Mouse (Mus musculus) embryonic facial prominence, embryonic 15.5 days (tissue): Measurements from ENCODE around the gene Ruvbl1. TPM values are rescaled to one million over a fixed set of nuclear protein-coding genes. Genes with fewer than 3 reads are reported as not detected.

Source experiments
- ATAC-seq: fragments of 200-750 bp; cut with Nextera tagmentation; 2 replicates; pipeline ENCODE4 v1.8.0; 2017; ENCODE audit warnings: low read depth, moderate TSS enrichment; ENCODE audit not compliant: insufficient number of reproducible peaks, low FRiP score, low TSS enrichment
- H3K27ac ChIP-seq: fragments of 300-500 bp; sonication (generic); replicated peaks from 2 replicates; pipeline ENCODE4 v1.5.1; 2015; ENCODE audit warnings: mild to moderate bottlenecking, inconsistent platforms
- H3K27me3 ChIP-seq: fragments of 300-500 bp; sonication (generic); 2 replicates; pipeline ENCODE4 v1.6.1; 2015; ENCODE audit warnings: inconsistent platforms
- H3K36me3 ChIP-seq: fragments of 300-500 bp; sonication (generic); 2 replicates; pipeline ENCODE4 v1.6.1; 2015; ENCODE audit warnings: mild to moderate bottlenecking, inconsistent platforms
- H3K4me1 ChIP-seq: fragments of 300-500 bp; sonication (generic); 2 replicates; pipeline ENCODE4 v1.6.1; 2015; ENCODE audit warnings: inconsistent platforms
- H3K4me2 ChIP-seq: fragments of 300-500 bp; sonication (generic); replicated peaks from 2 replicates; pipeline ENCODE4 v1.6.1; 2015; ENCODE audit warnings: mild to moderate bottlenecking, inconsistent platforms
- H3K4me3 ChIP-seq: fragments of 300-500 bp; sonication (generic); replicated peaks from 2 replicates; pipeline ENCODE4 v1.5.1; 2015; ENCODE audit warnings: mild to moderate bottlenecking, inconsistent platforms
- H3K9ac ChIP-seq: fragments of 300-500 bp; sonication (generic); 2 replicates; pipeline ENCODE4 v1.6.1; 2015; ENCODE audit warnings: inconsistent platforms
- H3K9me3 ChIP-seq: fragments of 300-500 bp; sonication (generic); replicated peaks from 2 replicates; pipeline ENCODE4 v1.6.1; 2016; ENCODE audit warnings: inconsistent platforms
- WGBS: fragments of 180-500 bp; shearing (Covaris S2); methylation state at CpG from one replicate; pipeline ENCODE4 v1.1.7; 2015; 5-methylcytosine and 5-hydroxymethylcytosine counted together
- polyA plus RNA-seq: library from polyadenylated mRNA; unstranded; fragments of >200 nt; fragmentation: Nextera tagmentation; extraction: Ambion mirVana; gene quantifications from 2 replicates; pipeline ENCODE4 v1.2.1, GENCODE M21; 2015

Ruvbl1 gene
- polyA plus RNA-seq, 1 experiment from 2014 or later: 131 TPM

GRCm38 (mm10) chr6:88499481-88500404 is 34.5 kb downstream of the Ruvbl1 start:
- peak overlapping the region; percentile 97 for H3K4me2 ChIP-seq
- peaks cover 56% of the 10 kb centered on the region for H3K36me3 ChIP-seq
- no peaks in the 10 kb centered on the region for H3K9me3 ChIP-seq
- peak; percentile 49; the same call in 1 of the 2 replicates for ATAC-seq
- WGBS: 4% methylated on average over 76 of the region's 76 CpGs
- H3K27ac ChIP-seq: no peak overlapping the region
- peak overlapping the region; percentile 55 for H3K4me3 ChIP-seq
- H3K27me3 ChIP-seq: no peaks in the 10 kb centered on the region; the same call in 1 of the 2 replicates
- H3K4me1 ChIP-seq: peaks cover 4% of the 10 kb centered on the region; the same call in 1 of the 2 replicates
- peak overlapping the region; percentile 39 for H3K9ac ChIP-seq

- Histone ChIP-seq H3K4me2 (peak overlapping the region; percentile 97), H3K9ac (peak overlapping the region; percentile 39; the same call in 1 of the 2 replicates), H3K36me3 (peaks cover 62% of the 10 kb centered on the region), H3K4me3 (peak overlapping the region; percentile 55), H3K27ac (no peak overlapping the region), H3K9me3 (no peaks in the 10 kb centered on the region), H3K4me1 (peaks cover 4% of the 10 kb centered on the region; the same call in 1 of the 2 replicates), H3K27me3 (no peaks in the 10 kb centered on the region; the same call in 1 of the 2 replicates)
- ATAC-seq: no peak
- 5% methylated on average over 3 of the region's 3 CpGs for WGBS
Observed at GRCm38 (mm10) chr6:88500405-88500767, 35.2 kb downstream of the Ruvbl1 start.

- Histone ChIP-seq H3K9me3 (no peaks in the 10 kb centered on the region), H3K36me3 (peaks cover 65% of the 10 kb centered on the region), H3K4me3 (no peak overlapping the region), H3K4me1 (peaks cover 4% of the 10 kb centered on the region; the same call in 1 of the 2 replicates), H3K4me2 (no peak overlapping the region), H3K27ac (no peak overlapping the region), H3K9ac (no peak overlapping the region), H3K27me3 (no peaks in the 10 kb centered on the region; the same call in 1 of the 2 replicates)
- no peak for ATAC-seq
- 70% methylated on average over 13 of the region's 13 CpGs for WGBS
Observed at GRCm38 (mm10) chr6:88502030-88502970, 37.1 kb downstream of the Ruvbl1 start.

GRCm38 (mm10) chr6:88503044-88503443 is 37.8 kb downstream of the Ruvbl1 start:
- H3K27ac ChIP-seq: no peak overlapping the region
- no peak overlapping the region for H3K4me3 ChIP-seq
- ATAC-seq: no peak
- WGBS: 90% methylated on average over 4 of the region's 4 CpGs
- no peaks in the 10 kb centered on the region; the same call in 1 of the 2 replicates for H3K27me3 ChIP-seq
- no peaks in the 10 kb centered on the region for H3K9me3 ChIP-seq
- H3K4me1 ChIP-seq: peaks cover 4% of the 10 kb centered on the region; the same call in 1 of the 2 replicates
- H3K9ac ChIP-seq: no peak overlapping the region
- peaks cover 65% of the 10 kb centered on the region for H3K36me3 ChIP-seq
- H3K4me2 ChIP-seq: no peak overlapping the region

GRCm38 (mm10) chr6:88513984-88514383 is 48.8 kb downstream of the Ruvbl1 start:
- ATAC-seq: no peak
- whole genome bisulfite sequencing: 93% methylated on average over 8 of the region's 8 CpGs

GRCm38 (mm10) chr6:88514546-88514945 is 49.3 kb downstream of the Ruvbl1 start:
- Histone ChIP-seq H3K9ac (no peak overlapping the region), H3K4me3 (no peak overlapping the region), H3K27ac (no peak overlapping the region), H3K4me2 (no peak overlapping the region), H3K9me3 (no peaks in the 10 kb centered on the region), H3K36me3 (peaks cover 66% of the 10 kb centered on the region), H3K27me3 (no peaks in the 10 kb centered on the region), H3K4me1 (peaks cover 13% of the 10 kb centered on the region)
- ATAC-seq: no peak
- WGBS: 92% methylated on average over 4 of the region's 4 CpGs

More at GRCm38 (mm10) chr6:88513984-88514383, 48.8 kb downstream of the Ruvbl1 start:
- Histone ChIP-seq H3K9me3 (no peaks in the 10 kb centered on the region), H3K4me3 (no peak overlapping the region), H3K27ac (no peak overlapping the region), H3K27me3 (no peaks in the 10 kb centered on the region), H3K4me2 (no peak overlapping the region), H3K9ac (no peak overlapping the region), H3K36me3 (peaks cover 69% of the 10 kb centered on the region), H3K4me1 (peaks cover 9% of the 10 kb centered on the region)

GRCm38 (mm10) chr6:88515971-88516370 is 50.8 kb downstream of the Ruvbl1 start:
- Histone ChIP-seq H3K4me2 (no peak overlapping the region), H3K4me1 (peaks cover 18% of the 10 kb centered on the region), H3K27me3 (no peaks in the 10 kb centered on the region), H3K4me3 (no peak overlapping the region), H3K36me3 (peaks cover 51% of the 10 kb centered on the region), H3K9ac (no peak overlapping the region), H3K9me3 (no peaks in the 10 kb centered on the region), H3K27ac (no peak overlapping the region)
- no peak for ATAC-seq
- WGBS: 90% methylated on average over 8 of the region's 8 CpGs

- Histone ChIP-seq H3K36me3 (peaks cover 44% of the 10 kb centered on the region), H3K27me3 (no peaks in the 10 kb centered on the region), H3K9me3 (no peaks in the 10 kb centered on the region), H3K4me2 (peak overlapping the region; percentile 83), H3K27ac (no peak overlapping the region), H3K9ac (peak overlapping the region; percentile 9; the same call in 1 of the 2 replicates), H3K4me3 (peak overlapping the region; percentile 72), H3K4me1 (peaks cover 18% of the 10 kb centered on the region)
- no peak for ATAC-seq
- WGBS: 61% methylated on average over 5 of the region's 5 CpGs
Observed at GRCm38 (mm10) chr6:88516667-88517066, 51.5 kb downstream of the Ruvbl1 start.

GRCm38 (mm10) chr6:88517701-88518403 is 52.6 kb downstream of the Ruvbl1 start:
- peak overlapping the region; percentile 88 for H3K27ac ChIP-seq
- no peaks in the 10 kb centered on the region for H3K27me3 ChIP-seq
- H3K4me3 ChIP-seq: peak overlapping the region; percentile 72
- H3K9ac ChIP-seq: peak overlapping the region; percentile 80
- H3K36me3 ChIP-seq: peaks cover 33% of the 10 kb centered on the region
- no peaks in the 10 kb centered on the region for H3K9me3 ChIP-seq
- H3K4me1 ChIP-seq: peaks cover 18% of the 10 kb centered on the region
- 8% methylated on average over 18 of the region's 18 CpGs for WGBS
- no peak for ATAC-seq
- peak overlapping the region; percentile 83 for H3K4me2 ChIP-seq

GRCm38 (mm10) chr6:88518404-88519263 is 53.4 kb downstream of the Ruvbl1 start, which contains the start of gene Sec61a1:
Gene Sec61a1 (minus strand): TSS chr6:88518905.
- peak; percentile 95 for ATAC-seq
- Histone ChIP-seq H3K9ac (peak within 1 kb of the TSS; percentile 87), H3K27me3 (no peaks in the 10 kb centered on the region), H3K27ac (peak within 1 kb of the TSS; percentile 88), H3K36me3 (peaks cover 25% of the 10 kb centered on the region), H3K4me3 (peak within 1 kb of the TSS; percentile 72), H3K9me3 (no peaks in the 10 kb centered on the region), H3K4me2 (peak within 1 kb of the TSS; percentile 83), H3K4me1 (peaks cover 18% of the 10 kb centered on the region)
- under 1% methylated on average over 80 of the region's 80 CpGs for WGBS
